Mouse (Mus musculus): ENCODE results near the gene Atp1b2. TPM values are rescaled to one million over a fixed set of nuclear protein-coding genes. Genes with fewer than 3 reads are reported as not detected.

The Atp1b2 gene
- 11.4 and 13.4 TPM in 2 replicates for polyA plus RNA-seq (2012; rRNA removed)

DNA sequence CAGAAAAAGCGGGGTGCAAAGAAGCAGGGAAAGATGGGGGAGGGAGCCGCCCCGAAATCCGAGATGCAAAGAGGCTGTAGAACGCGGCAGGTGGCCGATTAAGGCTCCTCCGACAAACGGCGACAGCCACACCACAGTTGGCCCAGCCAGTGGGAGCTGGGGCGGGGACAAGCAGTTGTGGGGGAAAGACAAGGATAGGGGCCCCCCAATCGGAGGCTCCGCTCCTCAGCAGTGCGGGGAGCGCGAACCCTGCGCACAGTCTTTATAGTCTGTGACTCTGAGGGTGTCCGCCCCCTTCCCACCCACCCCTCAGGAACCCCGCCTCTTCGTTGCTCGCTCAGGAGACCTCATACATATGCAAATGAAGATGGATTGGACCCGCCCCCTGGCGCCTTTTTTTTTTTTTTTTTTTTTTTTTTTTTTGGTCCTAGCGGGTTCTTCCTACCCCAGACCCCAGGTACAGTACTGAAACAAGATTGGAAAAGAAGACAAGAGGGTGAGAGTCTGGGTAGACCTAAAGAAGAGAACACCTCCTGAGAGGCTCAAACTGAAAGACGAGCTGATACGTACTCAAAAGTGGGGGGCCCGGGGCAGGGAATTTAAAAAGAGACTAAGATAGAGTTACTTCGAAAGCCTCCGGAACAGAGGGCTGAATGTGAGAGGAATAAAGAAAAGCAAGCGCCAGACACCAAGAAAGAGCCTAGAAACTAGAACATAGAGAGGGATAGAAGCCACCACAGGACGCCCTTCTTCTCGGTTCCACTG lies at the start of gene Atp1b2:
Gene Atp1b2 (minus strand): TSS at position 217 of the 765 bp plus-strand sequence.

GRCm38 (mm10) chr11:69632284-69633089 lies 26.7 kb upstream of the Atp1b2 start, which contains the start of gene Fxr2:
Gene Fxr2 (plus strand): TSS chr11:69632990.

DNA sequence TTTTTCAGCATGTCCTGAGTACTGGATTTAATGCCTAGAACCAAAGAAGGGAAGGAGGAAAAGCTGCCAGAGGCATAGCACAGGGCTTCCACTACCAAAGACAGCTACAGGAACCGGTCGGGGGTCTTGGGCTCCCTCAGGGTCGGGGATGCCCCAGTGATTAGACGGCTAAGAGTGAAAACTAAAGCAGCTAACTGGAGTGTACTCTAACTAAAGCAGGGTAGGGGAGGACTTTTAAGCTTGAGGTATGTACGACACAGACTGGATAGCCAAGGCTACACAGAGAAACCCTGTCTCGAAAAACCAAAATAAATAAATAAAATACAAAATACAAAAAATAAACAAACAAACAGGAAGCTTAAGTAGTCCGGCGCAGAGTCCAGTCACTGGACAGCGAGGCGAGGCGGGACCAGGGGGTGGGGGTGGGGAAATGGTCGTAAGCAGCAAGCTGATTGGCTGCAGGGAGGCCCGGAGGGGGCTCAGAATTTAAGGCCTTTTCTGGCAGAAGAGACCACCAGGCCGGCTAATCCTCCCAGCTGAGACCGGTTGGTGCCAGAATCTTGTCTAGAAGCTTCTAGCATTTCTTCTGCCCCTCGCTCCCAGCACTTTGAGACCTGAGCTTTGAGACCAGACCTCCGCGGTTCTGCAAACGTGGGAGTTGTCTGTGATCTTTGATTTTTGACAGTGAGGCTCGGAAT lies 16.0 kb upstream of the Atp1b2 start, which contains the start of gene Sat2:
Gene Sat2 (plus strand): TSS at position 454 of the 698 bp plus-strand sequence.

DNA sequence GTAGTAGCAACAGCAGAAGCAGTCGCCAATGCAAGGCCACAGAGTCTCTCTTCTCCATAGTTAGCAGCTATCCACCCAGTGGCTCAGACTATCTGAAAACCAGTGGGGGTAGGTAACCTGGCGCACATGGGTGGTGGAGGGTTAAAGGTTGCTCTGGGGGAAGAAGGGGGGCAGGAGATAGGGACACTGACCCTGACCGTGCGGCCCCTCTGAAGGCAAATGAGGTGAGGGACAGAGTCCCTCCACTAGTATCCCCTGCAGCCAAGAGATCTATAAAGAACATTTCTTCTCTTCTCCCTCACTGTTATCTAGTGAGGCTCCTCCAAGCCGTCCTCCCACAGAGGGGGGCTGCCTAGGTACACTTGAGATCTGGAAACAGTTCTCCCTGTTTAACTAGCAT lies 12.1 kb upstream of the Atp1b2 start, which contains the start of gene Shbg:
Gene Shbg (minus strand): TSS at position 101 of the 400 bp plus-strand sequence.

GRCm38 (mm10) chr11:69580091-69580514 lies 25.6 kb downstream of the Atp1b2 start, which contains the start of the genes Wrap53 and Trp53:
Gene Wrap53 (minus strand): TSS chr11:69580255.
Gene Trp53 (plus strand): TSS chr11:69580359.

GRCm38 (mm10) chr11:69559851-69560765 lies 45.6 kb downstream of the Atp1b2 start, which contains the start of gene Efnb3:
Gene Efnb3 (minus strand): TSS chr11:69560205.

Other genes starting within 250 kb of the Atp1b2 start
- 300 and 312 TPM in 2 replicates for gene Chd3, start 236.5 kb downstream of the Atp1b2 start, polyA plus RNA-seq (2012; rRNA removed)
- gene Naa38, start 210.5 kb downstream of the Atp1b2 start, polyA plus RNA-seq (2012; rRNA removed) = 82.7 and 106 TPM in 2 replicates
- gene Cyb5d1, start 210.3 kb downstream of the Atp1b2 start, polyA plus RNA-seq (2012; rRNA removed) = 32.4 and 41.8 TPM in 2 replicates
- gene Tmem88, start 207.7 kb downstream of the Atp1b2 start, polyA plus RNA-seq (2012; rRNA removed) = 8.5 and 12.8 TPM in 2 replicates
- gene Kdm6b, start 192.3 kb downstream of the Atp1b2 start, polyA plus RNA-seq (2012; rRNA removed) = 23.4 and 26.2 TPM in 2 replicates
- gene Dnah2, start 56.8 kb downstream of the Atp1b2 start, polyA plus RNA-seq (2012; rRNA removed) = 1.5 and 2.1 TPM in 2 replicates
- gene Efnb3, start 45.7 kb downstream of the Atp1b2 start, polyA plus RNA-seq (2012; rRNA removed) = 60.4 and 60.6 TPM in 2 replicates
- 22.5 and 33.0 TPM in 2 replicates for gene Wrap53, start 25.7 kb downstream of the Atp1b2 start, polyA plus RNA-seq (2012; rRNA removed)
- 151 and 154 TPM in 2 replicates for gene Trp53, start 25.6 kb downstream of the Atp1b2 start, polyA plus RNA-seq (2012; rRNA removed)
- gene Shbg, start 12.0 kb upstream of the Atp1b2 start, polyA plus RNA-seq (2012; rRNA removed) = 0.86 and 1.6 TPM in 2 replicates
- 14.8 and 16.0 TPM in 2 replicates for gene Sat2, start 16.1 kb upstream of the Atp1b2 start, polyA plus RNA-seq (2012; rRNA removed)
- gene Fxr2, start 27.0 kb upstream of the Atp1b2 start, polyA plus RNA-seq (2012; rRNA removed) = 126 and 156 TPM in 2 replicates
- 0.12 and 0.22 TPM in 2 replicates for gene Sox15, start 49.4 kb upstream of the Atp1b2 start, polyA plus RNA-seq (2012; rRNA removed)
- gene Mpdu1, start 56.7 kb upstream of the Atp1b2 start, polyA plus RNA-seq (2012; rRNA removed) = 97.0 and 101 TPM in 2 replicates
- gene Cd68, start 60.2 kb upstream of the Atp1b2 start, polyA plus RNA-seq (2012; rRNA removed) = 4.7 and 9.4 TPM in 2 replicates
- 1,301 and 1,419 TPM in 2 replicates for gene Eif4a1, start 66.5 kb upstream of the Atp1b2 start, polyA plus RNA-seq (2012; rRNA removed)
- gene Senp3, start 76.1 kb upstream of the Atp1b2 start, polyA plus RNA-seq (2012; rRNA removed) = 92.5 and 186 TPM in 2 replicates
- gene Tnfsf13, start 79.8 kb upstream of the Atp1b2 start, polyA plus RNA-seq (2012; rRNA removed) = 0.29 and 0.97 TPM in 2 replicates
- 4.4 and 4.9 TPM in 2 replicates for gene Tnfsf12, start 89.9 kb upstream of the Atp1b2 start, polyA plus RNA-seq (2012; rRNA removed)
- 1.7 and 2.3 TPM in 2 replicates for gene Tnfsfm13, start 90.2 kb upstream of the Atp1b2 start, polyA plus RNA-seq (2012; rRNA removed)
- gene Polr2a, start 152.7 kb upstream of the Atp1b2 start, polyA plus RNA-seq (2012; rRNA removed) = 48.6 and 79.6 TPM in 2 replicates
- 0.16 and 0.30 TPM in 2 replicates for gene Slc35g3, start 156.0 kb upstream of the Atp1b2 start, polyA plus RNA-seq (2012; rRNA removed)
- 4.7 and 5.0 TPM in 2 replicates for gene Zbtb4, start 160.0 kb upstream of the Atp1b2 start, polyA plus RNA-seq (2012; rRNA removed)
- gene Chrnb1, start 190.0 kb upstream of the Atp1b2 start, polyA plus RNA-seq (2012; rRNA removed) = 1.7 and 15.7 TPM in 2 replicates
- gene Fgf11, start 195.9 kb upstream of the Atp1b2 start, polyA plus RNA-seq (2012; rRNA removed) = 4.7 and 7.5 TPM in 2 replicates
- gene Tmem102, start 199.7 kb upstream of the Atp1b2 start, polyA plus RNA-seq (2012; rRNA removed) = 0.19 and 0.27 TPM in 2 replicates
- not detected in 2 replicates for gene Gm39566, start 209.4 kb upstream of the Atp1b2 start, polyA plus RNA-seq (2012; rRNA removed)
- not detected in 2 replicates for gene Spem2, start 212.5 kb upstream of the Atp1b2 start, polyA plus RNA-seq (2012; rRNA removed)
- 0.80 and 0.86 TPM in 2 replicates for gene Spem1, start 216.2 kb upstream of the Atp1b2 start, polyA plus RNA-seq (2012; rRNA removed)
- gene Nlgn2, start 231.8 kb upstream of the Atp1b2 start, polyA plus RNA-seq (2012; rRNA removed) = 70.3 and 84.9 TPM in 2 replicates
- gene Tmem256, start 232.6 kb upstream of the Atp1b2 start, polyA plus RNA-seq (2012; rRNA removed) = 137 and 187 TPM in 2 replicates
- gene Plscr3, start 240.4 kb upstream of the Atp1b2 start, polyA plus RNA-seq (2012; rRNA removed) = 60.2 and 99.9 TPM in 2 replicates